Mouse (Mus musculus) heart, embryonic 16.5 days (tissue): ENCODE data around the gene Phactr4. TPM values are rescaled to one million over a fixed set of nuclear protein-coding genes. Genes with fewer than 3 reads are reported as not detected.

Experiments
- ATAC-seq: fragments of 200-750 bp; cut with Nextera tagmentation; replicated peaks from 2 replicates; pipeline ENCODE4 v1.8.0; 2017; ENCODE audit warnings: moderate number of reproducible peaks; ENCODE audit not compliant: insufficient read depth, low FRiP score; ENCODE audit errors: extremely low read depth
- H3K27ac ChIP-seq: fragments of 300-500 bp; sonication (generic); 2 replicates; pipeline ENCODE4 v1.5.1; 2014; ENCODE audit warnings: mild to moderate bottlenecking, low read length, control low read depth, moderate library complexity
- H3K27me3 ChIP-seq: fragments of 300-500 bp; sonication (generic); 2 replicates; pipeline ENCODE4 v1.6.1; 2014; ENCODE audit warnings: low read length, mixed read lengths; ENCODE audit not compliant: control insufficient read depth, insufficient read depth
- H3K36me3 ChIP-seq: fragments of 300-500 bp; sonication (generic); 2 replicates; pipeline ENCODE4 v1.6.1; 2014; ENCODE audit not compliant: control insufficient read depth, insufficient read depth
- H3K4me1 ChIP-seq: fragments of 300-500 bp; sonication (generic); 2 replicates; pipeline ENCODE4 v1.6.1; 2014; ENCODE audit warnings: low read length, mixed read lengths; ENCODE audit not compliant: control insufficient read depth, insufficient read depth
- H3K4me2 ChIP-seq: fragments of 300-500 bp; sonication (generic); 2 replicates; pipeline ENCODE4 v1.6.1; 2014; ENCODE audit warnings: low read depth, mild to moderate bottlenecking, control low read depth, low read length
- H3K4me3 ChIP-seq: fragments of 300-500 bp; sonication (generic); 2 replicates; pipeline ENCODE4 v1.5.1; 2014; ENCODE audit warnings: mild to moderate bottlenecking, control low read depth, low read length
- H3K9ac ChIP-seq: fragments of 300-500 bp; sonication (generic); 2 replicates; pipeline ENCODE4 v1.6.1; 2014; ENCODE audit warnings: low read length, control low read depth
- H3K9me3 ChIP-seq: fragments of 300-500 bp; sonication (generic); replicated peaks from 2 replicates; pipeline ENCODE4 v1.6.1; 2016; ENCODE audit warnings: low read length; ENCODE audit not compliant: control insufficient read depth
- WGBS: fragments of 180-500 bp; shearing (Covaris S2); extraction: QIAGEN DNeasy Blood & Tissue Kit; methylation state at CpG from one replicate; pipeline ENCODE4 v1.1.7; 2014; 5-methylcytosine and 5-hydroxymethylcytosine counted together
- polyA plus RNA-seq: library from polyadenylated mRNA; unstranded; fragments of >200 nt; fragmentation: Nextera tagmentation; extraction: Ambion mirVana; gene quantifications from 2 replicates; pipeline ENCODE4 v1.2.1, GENCODE M21; 2015

Phactr4 gene
- 15.8 and 16.5 TPM in 2 replicates for polyA plus RNA-seq

GRCm38 (mm10) chr4:132421923-132422782 is at the start of gene Phactr4:
Gene Phactr4, minus strand, starts transcription at chr4:132422489.
- ATAC-seq: peak; percentile 98
- Histone ChIP-seq H3K4me1 (peaks cover 22% of the 10 kb centered on the region), H3K27me3 (no peaks in the 10 kb centered on the region), H3K9ac (peak within 1 kb of the TSS; percentile 98), H3K36me3 (no peaks in the 10 kb centered on the region), H3K4me2 (peak within 1 kb of the TSS; percentile 80), H3K27ac (peak within 1 kb of the TSS; percentile 100), H3K4me3 (peak within 1 kb of the TSS; percentile 91), H3K9me3 (0 out of 2 replicates have a peak, but pooled peaks cover 2% of the 10 kb centered on the region)
- under 1% methylated on average over 72 of the region's 73 CpGs for WGBS

DNA sequence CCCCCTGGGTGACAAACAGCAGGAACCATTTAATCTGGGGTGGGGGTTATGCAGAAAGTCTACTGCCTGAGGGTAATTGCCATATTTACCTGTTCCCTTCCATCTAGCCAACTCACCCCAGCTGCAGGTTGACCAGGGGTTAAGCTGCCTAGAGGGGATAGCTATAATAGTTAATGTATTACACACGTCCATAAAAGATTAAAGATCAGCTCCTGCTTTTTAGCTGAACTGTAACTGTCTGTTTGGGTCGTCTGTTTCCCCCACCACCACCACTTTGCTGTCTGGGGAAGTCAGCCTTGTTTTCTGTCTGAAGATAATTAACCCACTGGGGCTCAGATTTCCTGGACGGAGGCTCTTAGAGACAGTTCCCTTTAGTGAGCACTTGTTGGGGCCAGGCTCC is 47.6 kb upstream of the Phactr4 start:
- H3K36me3 ChIP-seq: no peaks in the 10 kb centered on the region
- WGBS: 17% methylated on average over 3 of the region's 3 CpGs
- no peak overlapping the region for H3K27ac ChIP-seq
- H3K9ac ChIP-seq: no peak overlapping the region
- no peaks in the 10 kb centered on the region for H3K4me1 ChIP-seq
- no peak overlapping the region for H3K4me3 ChIP-seq
- no peaks in the 10 kb centered on the region for H3K27me3 ChIP-seq
- ATAC-seq: no peak
- no peaks in the 10 kb centered on the region for H3K9me3 ChIP-seq
- no peak overlapping the region for H3K4me2 ChIP-seq

GRCm38 (mm10) chr4:132464255-132464613 is 41.9 kb upstream of the Phactr4 start:
- Histone ChIP-seq H3K4me3 (peak overlapping the region; percentile 75), H3K36me3 (peaks cover 16% of the 10 kb centered on the region), H3K4me1 (peaks cover 6% of the 10 kb centered on the region), H3K27me3 (no peaks in the 10 kb centered on the region), H3K9ac (peak overlapping the region; percentile 76), H3K4me2 (peak overlapping the region; percentile 72), H3K9me3 (no peaks in the 10 kb centered on the region), H3K27ac (peak overlapping the region; percentile 53)
- no peak for ATAC-seq
- WGBS: 2% methylated on average over 5 of the region's 5 CpGs

GRCm38 (mm10) chr4:132463430-132464254 is 41.4 kb upstream of the Phactr4 start, which contains the start of gene Med18:
Gene Med18, minus strand, starts transcription at chr4:132463921.
- ATAC-seq: peak; percentile 86
- H3K27ac ChIP-seq: peak within 1 kb of the TSS; percentile 53
- H3K4me1 ChIP-seq: peaks cover 6% of the 10 kb centered on the region
- under 1% methylated on average over 44 of the region's 44 CpGs for WGBS
- H3K9ac ChIP-seq: peak within 1 kb of the TSS; percentile 76
- H3K4me3 ChIP-seq: peak within 1 kb of the TSS; percentile 75
- no peaks in the 10 kb centered on the region for H3K27me3 ChIP-seq
- peaks cover 18% of the 10 kb centered on the region for H3K36me3 ChIP-seq
- no peaks in the 10 kb centered on the region for H3K9me3 ChIP-seq
- H3K4me2 ChIP-seq: peak within 1 kb of the TSS; percentile 72

- H3K4me2 ChIP-seq: peak overlapping the region; percentile 72
- ATAC-seq: no peak
- peak overlapping the region; percentile 75 for H3K4me3 ChIP-seq
- H3K9me3 ChIP-seq: no peaks in the 10 kb centered on the region
- peak overlapping the region; percentile 76 for H3K9ac ChIP-seq
- H3K36me3 ChIP-seq: peaks cover 20% of the 10 kb centered on the region
- 11% methylated on average over 11 of the region's 11 CpGs for WGBS
- H3K4me1 ChIP-seq: peaks cover 6% of the 10 kb centered on the region
- H3K27me3 ChIP-seq: no peaks in the 10 kb centered on the region
- H3K27ac ChIP-seq: no peak overlapping the region
These were observed 40.5 kb upstream of the Phactr4 start for GRCm38 (mm10) chr4:132462836-132463235.

DNA sequence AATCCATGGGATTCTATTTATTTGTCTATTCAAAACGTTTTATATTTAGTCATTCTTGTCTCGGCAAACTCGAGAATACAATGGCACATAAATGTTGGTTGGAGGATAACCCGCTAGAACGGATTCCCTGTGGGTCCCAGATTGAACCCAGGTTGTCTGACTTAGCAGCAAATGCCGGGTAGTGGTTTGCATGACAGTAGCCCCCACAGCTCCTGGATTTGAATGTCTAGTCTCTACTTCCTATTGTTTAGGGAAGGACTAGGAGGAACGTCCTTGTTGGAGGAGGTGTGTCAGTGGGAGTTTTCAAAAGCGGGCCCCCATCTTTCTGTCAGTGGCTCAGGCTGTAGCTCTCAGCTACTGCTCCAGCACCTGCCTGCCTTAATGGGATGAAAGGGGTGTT is 37.9 kb upstream of the Phactr4 start:
- H3K4me3 ChIP-seq: no peak overlapping the region
- H3K4me2 ChIP-seq: no peak overlapping the region
- WGBS: 85% methylated on average over 8 of the region's 8 CpGs
- H3K9me3 ChIP-seq: no peaks in the 10 kb centered on the region
- H3K36me3 ChIP-seq: peaks cover 23% of the 10 kb centered on the region
- H3K9ac ChIP-seq: no peak overlapping the region
- H3K27ac ChIP-seq: no peak overlapping the region
- no peak for ATAC-seq
- peaks cover 6% of the 10 kb centered on the region for H3K4me1 ChIP-seq
- H3K27me3 ChIP-seq: no peaks in the 10 kb centered on the region

- Histone ChIP-seq H3K36me3 (peaks cover 19% of the 10 kb centered on the region), H3K4me3 (no peak overlapping the region), H3K9me3 (no peaks in the 10 kb centered on the region), H3K9ac (no peak overlapping the region), H3K27me3 (no peaks in the 10 kb centered on the region), H3K27ac (no peak overlapping the region), H3K4me1 (no peaks in the 10 kb centered on the region), H3K4me2 (no peak overlapping the region)
- no peak for ATAC-seq
- WGBS: 90% methylated on average over 6 of the region's 6 CpGs
These were observed 33.3 kb upstream of the Phactr4 start for GRCm38 (mm10) chr4:132455561-132455960.

GRCm38 (mm10) chr4:132455146-132455545 is 32.9 kb upstream of the Phactr4 start:
- H3K9ac ChIP-seq: no peak overlapping the region
- peaks cover 16% of the 10 kb centered on the region for H3K36me3 ChIP-seq
- H3K4me1 ChIP-seq: no peaks in the 10 kb centered on the region
- H3K4me2 ChIP-seq: no peak overlapping the region
- ATAC-seq: no peak
- H3K27me3 ChIP-seq: no peaks in the 10 kb centered on the region
- H3K4me3 ChIP-seq: no peak overlapping the region
- WGBS: 71% methylated on average over 3 of the region's 3 CpGs
- no peaks in the 10 kb centered on the region for H3K9me3 ChIP-seq
- H3K27ac ChIP-seq: no peak overlapping the region

DNA sequence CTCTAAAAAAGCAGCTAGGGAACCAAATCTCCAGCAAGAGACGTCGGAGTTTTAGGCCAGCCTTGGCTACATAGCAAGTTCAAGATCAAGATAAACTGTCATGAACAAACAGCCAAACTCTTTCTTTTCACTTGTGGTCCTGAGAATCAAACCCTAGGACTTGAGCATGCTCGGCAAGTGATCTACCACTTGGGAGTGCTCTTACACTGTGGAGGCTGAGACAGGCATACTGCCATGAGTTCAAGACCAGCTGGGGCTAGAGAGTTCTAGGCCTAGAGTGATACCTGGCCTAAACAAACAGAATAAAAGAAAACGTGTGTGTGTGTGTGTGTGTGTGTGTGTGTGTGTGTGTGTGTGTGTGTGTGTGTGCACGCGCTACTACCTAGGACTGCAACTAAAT is 31.9 kb upstream of the Phactr4 start:
- no peak for ATAC-seq
- no peaks in the 10 kb centered on the region for H3K27me3 ChIP-seq
- 85% methylated on average over 6 of the region's 6 CpGs for WGBS
- no peaks in the 10 kb centered on the region for H3K9me3 ChIP-seq
- no peak overlapping the region for H3K4me3 ChIP-seq
- no peak overlapping the region for H3K9ac ChIP-seq
- H3K4me2 ChIP-seq: no peak overlapping the region
- H3K27ac ChIP-seq: no peak overlapping the region
- H3K36me3 ChIP-seq: peaks cover 7% of the 10 kb centered on the region
- no peaks in the 10 kb centered on the region for H3K4me1 ChIP-seq
